Mouse (Mus musculus): ENCODE measurements around the gene Plpp3.

The Plpp3 gene

GRCm38 (mm10) chr4:105157276-105158168 lies at the start of gene Plpp3:
Gene Plpp3 (plus strand): TSS chr4:105157347.
- peak; percentile 11 for DNase-seq (ENCODE audit: low read depth, low spot score)

GRCm38 (mm10) chr4:105107943-105108640 lies 49.1 kb upstream of the Plpp3 start:
- no peak for DNase-seq (ENCODE audit: low read depth, low spot score)

- no peak for DNase-seq (ENCODE audit: low read depth, low spot score)
These were observed 48.4 kb upstream of the Plpp3 start for GRCm38 (mm10) chr4:105108641-105109198.

- peak; percentile 25 for DNase-seq (ENCODE audit: low read depth, low spot score)
These were observed 47.8 kb upstream of the Plpp3 start, which contains the start of gene Prkaa2 for GRCm38 (mm10) chr4:105109199-105109989. Gene Prkaa2 (minus strand): TSS chr4:105109890.

GRCm38 (mm10) chr4:105109990-105110683 lies 47.0 kb upstream of the Plpp3 start:
- no peak for DNase-seq (ENCODE audit: low read depth, low spot score)

DNA sequence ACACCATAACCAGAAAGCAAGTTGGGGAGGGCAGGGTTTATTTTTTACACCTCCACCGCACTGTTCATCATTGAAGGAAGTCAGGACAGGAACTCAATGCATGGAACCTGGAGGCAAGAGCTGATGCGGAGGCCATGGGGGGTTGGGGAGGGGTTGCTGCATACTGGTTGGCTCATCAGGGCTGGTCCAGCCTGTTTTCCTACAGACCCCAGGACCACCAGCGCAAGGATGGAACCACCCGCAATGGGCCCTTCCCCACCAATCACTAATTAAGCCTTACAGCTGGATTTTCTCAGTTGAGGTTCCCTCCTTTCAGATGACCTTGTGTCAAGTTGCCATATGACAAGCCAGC lies 46.5 kb upstream of the Plpp3 start:
- DNase-seq (ENCODE audit: low read depth, low spot score) = no peak

- no peak for DNase-seq (ENCODE audit: low read depth, low spot score)
These were observed 45.4 kb upstream of the Plpp3 start for GRCm38 (mm10) chr4:105111770-105112169.

- DNase-seq (ENCODE audit: low read depth, low spot score) = no peak
These were observed 44.1 kb upstream of the Plpp3 start for GRCm38 (mm10) chr4:105113042-105113441.

DNA sequence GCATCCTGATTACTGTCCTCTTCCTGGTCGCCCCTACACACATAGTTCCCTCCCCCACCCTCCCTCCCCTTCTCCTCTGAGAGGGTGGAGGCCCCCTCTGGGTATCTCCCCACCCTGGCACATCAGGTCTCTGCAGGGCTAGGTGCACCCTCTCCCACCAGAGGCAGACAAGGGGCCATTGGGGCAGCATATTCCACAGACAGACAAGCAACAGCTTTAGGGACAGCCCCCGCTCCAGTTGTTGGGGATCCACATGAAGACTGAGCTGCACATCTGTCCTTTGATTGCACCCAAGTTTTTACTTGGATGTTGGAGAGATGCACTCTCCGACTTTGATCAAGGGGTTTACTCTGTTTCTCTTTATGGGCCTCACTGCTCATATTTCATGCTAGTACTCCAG lies 43.7 kb upstream of the Plpp3 start:
- no peak for DNase-seq (ENCODE audit: low read depth, low spot score)

DNA sequence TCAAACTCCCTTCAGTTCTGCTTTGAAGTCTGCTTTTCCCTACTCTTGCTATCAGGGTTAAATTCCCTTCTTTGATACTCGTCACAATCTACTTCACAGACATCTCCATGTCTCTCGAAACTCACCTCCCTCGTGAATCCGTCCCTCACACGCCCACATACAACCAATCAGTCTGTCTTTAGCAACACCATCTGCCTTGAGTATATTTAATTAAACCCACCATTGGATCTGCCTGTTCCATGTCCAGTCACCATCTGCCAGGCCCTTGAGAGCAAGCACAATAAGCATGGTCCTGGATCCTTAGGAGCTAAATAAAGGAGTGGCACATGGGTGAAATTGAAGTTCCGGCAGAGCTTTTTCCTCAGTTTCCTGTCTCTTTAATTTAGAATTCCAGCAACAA lies 36.1 kb upstream of the Plpp3 start:
- no peak for DNase-seq (ENCODE audit: low read depth, low spot score)

- peak; percentile 26 for DNase-seq (ENCODE audit: low read depth, low spot score)
These were observed 34.7 kb upstream of the Plpp3 start for GRCm38 (mm10) chr4:105122429-105122828.

DNA sequence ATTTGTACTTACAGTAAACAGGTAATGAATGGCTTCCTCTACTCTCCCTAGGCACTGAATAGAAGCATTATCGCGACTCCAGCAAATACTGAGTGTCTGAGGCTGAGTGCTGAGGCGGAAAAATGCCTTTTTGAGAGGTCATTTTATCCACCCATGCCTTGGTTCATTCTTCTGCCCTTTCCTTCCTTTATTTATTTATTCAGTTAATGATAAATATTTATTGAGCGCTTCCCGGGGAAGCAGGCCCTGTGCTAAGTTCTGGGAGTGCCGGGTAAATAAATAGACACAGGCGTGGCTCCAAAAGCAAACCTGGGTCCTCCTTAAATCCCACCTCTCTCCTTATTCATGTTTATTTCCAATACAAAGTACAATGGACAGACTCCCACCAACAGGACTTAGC lies 27.9 kb upstream of the Plpp3 start:
- no peak for DNase-seq (ENCODE audit: low read depth, low spot score)

- no peak for DNase-seq (ENCODE audit: low read depth, low spot score)
These were observed 25.3 kb upstream of the Plpp3 start for GRCm38 (mm10) chr4:105131756-105132314.

DNA sequence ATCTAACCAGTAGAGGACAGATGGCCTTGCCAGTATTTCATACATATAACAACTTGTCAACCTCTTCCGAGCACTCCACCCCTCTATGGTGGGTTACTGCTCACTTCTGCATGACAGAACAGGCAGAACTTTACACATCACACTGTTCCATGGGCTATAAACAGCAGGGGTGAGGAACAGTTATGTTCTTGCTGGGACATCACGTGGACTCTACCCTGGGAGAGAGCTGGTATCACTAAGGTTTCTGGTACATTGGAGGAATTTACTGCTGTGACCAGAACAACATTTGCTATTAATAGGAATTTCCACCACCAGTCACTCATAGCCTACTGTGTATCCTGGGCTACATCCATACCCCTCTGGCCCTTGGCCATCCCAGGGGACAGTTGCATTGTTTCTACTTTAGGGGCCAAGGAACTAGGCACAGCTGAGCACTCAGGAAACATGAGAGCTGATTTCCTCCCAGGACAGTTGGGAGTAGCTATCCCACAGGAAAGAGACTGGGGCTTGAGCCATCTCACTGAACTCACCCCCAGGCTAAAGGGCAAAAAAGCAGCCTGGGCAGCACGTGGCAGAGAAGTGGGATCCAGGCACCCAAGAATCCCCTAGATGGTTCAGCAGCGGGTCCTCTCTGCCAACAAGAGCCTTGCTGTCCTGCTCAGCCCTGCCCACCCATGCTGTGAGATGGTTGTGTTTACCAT lies 23.6 kb upstream of the Plpp3 start:
- no peak for DNase-seq (ENCODE audit: low read depth, low spot score)

- DNase-seq (ENCODE audit: low read depth, low spot score) = no peak
These were observed 7.7 kb upstream of the Plpp3 start for GRCm38 (mm10) chr4:105149492-105149891.

- DNase-seq (ENCODE audit: low read depth, low spot score) = peak; percentile 36
These were observed 5.0 kb upstream of the Plpp3 start for GRCm38 (mm10) chr4:105151911-105152690.

- DNase-seq (ENCODE audit: low read depth, low spot score) = no peak
These were observed 3.9 kb upstream of the Plpp3 start for GRCm38 (mm10) chr4:105153227-105153626.

- DNase-seq (ENCODE audit: low read depth, low spot score) = no peak
These were observed 866 bp upstream of the Plpp3 start for GRCm38 (mm10) chr4:105156281-105156680.

DNA sequence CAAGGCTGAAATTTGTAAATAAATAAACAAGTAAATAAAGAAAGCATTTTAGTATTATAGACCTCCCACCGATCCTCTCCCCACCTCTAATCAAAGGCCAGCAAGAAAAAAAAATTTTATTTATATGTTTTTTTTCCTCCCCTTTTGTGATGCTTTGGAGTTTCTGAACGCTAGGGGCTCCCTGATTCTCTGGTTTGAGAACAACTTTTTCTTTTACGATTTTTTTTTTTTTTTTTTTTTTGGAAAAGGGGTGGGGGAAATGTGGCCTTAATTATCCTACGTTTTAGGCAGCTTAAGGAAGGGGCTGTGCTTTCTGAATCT lies 232 bp upstream of the Plpp3 start:
- no peak for DNase-seq (ENCODE audit: low read depth, low spot score)

DNA sequence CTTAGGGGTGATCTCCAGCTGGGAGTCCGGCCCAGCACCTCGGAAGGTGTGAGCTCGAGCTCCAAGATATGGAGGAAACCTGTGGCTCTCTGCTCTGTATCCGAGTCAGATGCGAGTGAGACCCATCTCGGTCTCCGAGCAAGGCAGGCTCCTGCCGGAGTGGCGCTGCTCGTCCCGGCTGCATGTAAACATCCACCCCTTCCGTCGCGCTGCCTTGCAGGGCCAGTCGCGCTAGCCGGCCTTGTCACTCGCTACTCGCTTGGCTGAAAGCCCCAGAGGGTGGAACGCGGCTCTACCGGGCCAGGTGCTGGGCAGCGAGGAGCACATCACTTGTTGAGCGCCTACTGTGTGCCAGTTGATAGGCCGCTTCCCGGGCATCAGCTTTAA lies 1.0 kb downstream of the Plpp3 start:
- peak; percentile 39 for DNase-seq (ENCODE audit: low read depth, low spot score)

All from CD4-positive, CD25-positive, alpha-beta regulatory T cell, adult 2 months (primary cell).